Mouse (Mus musculus): ENCODE measurements around the gene Stac2. TPM values are rescaled to one million over a fixed set of nuclear protein-coding genes. Genes with fewer than 3 reads are reported as not detected.

Stac2 gene
- polyA plus RNA-seq (2016; fragmentation: Nextera tagmentation; extraction: Ambion mirVana) = 1.1 and 1.5 TPM in 2 replicates

- Histone ChIP-seq H3K4me1 (replicated peaks) (peaks cover 48% of the 10 kb centered on the region), H3K9me3 (no peaks in the 10 kb centered on the region), H3K27me3 (ENCODE audit: insufficient read depth, poor library complexity, severe bottlenecking) (peaks cover 85% of the 10 kb centered on the region), H3K4me3 (peak within 1 kb of the TSS; percentile 55), H3K36me3 (no peaks in the 10 kb centered on the region), H3K27ac (peak within 1 kb of the TSS; percentile 75)
- 2% methylated on average over 45 of the region's 48 CpGs for WGBS
- peak; percentile 90 for DNase-seq (ENCODE audit: low spot score)
Measured at GRCm38 (mm10) chr11:98052989-98053834, at the start of gene Stac2. TSS of gene Stac2 (minus strand) at chr11:98053462.

- Histone ChIP-seq H3K27me3 (ENCODE audit: insufficient read depth, poor library complexity, severe bottlenecking) (no peaks in the 10 kb centered on the region), H3K4me1 (replicated peaks) (no peaks in the 10 kb centered on the region), H3K27ac (no peak overlapping the region), H3K9me3 (no peaks in the 10 kb centered on the region), H3K36me3 (peaks cover 94% of the 10 kb centered on the region), H3K4me3 (no peak overlapping the region)
- no peak for DNase-seq (ENCODE audit: low spot score)
- WGBS = 97% methylated on average over 3 of the region's 3 CpGs
Measured at GRCm38 (mm10) chr11:98101332-98101731, 48.1 kb upstream of the Stac2 start.

- WGBS = 93% methylated on average over 9 of the region's 9 CpGs
- H3K36me3 ChIP-seq = peaks cover 83% of the 10 kb centered on the region
Measured at GRCm38 (mm10) chr11:98090583-98090982, 37.3 kb upstream of the Stac2 start.

DNA sequence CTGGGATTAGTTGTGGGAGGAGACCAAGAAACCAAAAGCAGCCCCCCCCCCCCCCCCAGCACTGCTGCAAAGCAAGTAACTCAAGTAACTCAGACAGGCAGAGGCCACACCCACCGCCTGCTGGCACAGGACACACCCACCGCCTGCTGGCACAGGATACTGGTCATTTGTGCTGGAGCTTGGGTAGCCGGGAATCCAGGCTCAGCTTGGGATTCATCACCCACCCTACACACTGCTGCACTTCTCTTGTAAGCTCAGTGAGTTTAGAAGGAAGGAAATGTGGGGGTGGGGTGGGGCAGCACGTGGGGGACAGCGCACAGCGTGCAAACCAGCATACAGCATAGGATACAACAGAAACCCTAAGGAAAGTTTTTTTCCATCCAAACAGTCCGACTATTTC is 35.0 kb upstream of the Stac2 start:
- Histone ChIP-seq H3K36me3 (peaks cover 67% of the 10 kb centered on the region), H3K27me3 (ENCODE audit: insufficient read depth, poor library complexity, severe bottlenecking) (no peaks in the 10 kb centered on the region), H3K27ac (no peak overlapping the region), H3K4me3 (no peak overlapping the region), H3K9me3 (no peaks in the 10 kb centered on the region), H3K4me1 (replicated peaks) (peaks cover 5% of the 10 kb centered on the region)
- peak; percentile 20 for DNase-seq (ENCODE audit: low spot score)
- WGBS = 50% methylated on average over 7 of the region's 7 CpGs

More at GRCm38 (mm10) chr11:98090583-98090982, 37.3 kb upstream of the Stac2 start:
- Histone ChIP-seq H3K27ac (no peak overlapping the region), H3K4me3 (no peak overlapping the region), H3K4me1 (replicated peaks) (peaks cover 5% of the 10 kb centered on the region), H3K9me3 (no peaks in the 10 kb centered on the region), H3K27me3 (ENCODE audit: insufficient read depth, poor library complexity, severe bottlenecking) (no peaks in the 10 kb centered on the region)
- no peak for DNase-seq (ENCODE audit: low spot score)

DNA sequence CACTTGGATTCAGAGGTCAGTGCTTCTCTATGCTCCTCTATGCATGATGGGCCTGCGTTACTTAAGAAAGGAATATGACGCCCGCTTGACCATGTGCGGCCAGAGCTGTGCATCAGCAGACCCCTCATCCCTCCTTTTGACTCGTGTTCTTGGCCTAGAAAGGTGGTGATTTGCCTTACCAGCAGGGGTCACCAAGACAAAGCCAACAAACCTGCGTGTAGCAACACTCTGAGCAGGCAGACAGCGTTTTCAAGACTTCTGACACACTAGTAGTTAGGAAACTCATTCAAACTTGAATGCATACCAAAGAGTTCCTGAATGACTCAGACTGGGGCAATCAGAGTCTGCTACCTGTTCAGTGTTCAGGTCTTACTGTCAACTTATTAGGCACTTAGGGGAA is 33.3 kb upstream of the Stac2 start:
- no peak overlapping the region for H3K27ac ChIP-seq
- H3K4me3 ChIP-seq = no peak overlapping the region
- H3K4me1 ChIP-seq (replicated peaks) = peaks cover 5% of the 10 kb centered on the region
- no peaks in the 10 kb centered on the region for H3K27me3 ChIP-seq (ENCODE audit: insufficient read depth, poor library complexity, severe bottlenecking)
- H3K9me3 ChIP-seq = no peaks in the 10 kb centered on the region
- DNase-seq (ENCODE audit: low spot score) = no peak
- 73% methylated on average over 7 of the region's 7 CpGs for WGBS
- H3K36me3 ChIP-seq = peaks cover 63% of the 10 kb centered on the region

DNA sequence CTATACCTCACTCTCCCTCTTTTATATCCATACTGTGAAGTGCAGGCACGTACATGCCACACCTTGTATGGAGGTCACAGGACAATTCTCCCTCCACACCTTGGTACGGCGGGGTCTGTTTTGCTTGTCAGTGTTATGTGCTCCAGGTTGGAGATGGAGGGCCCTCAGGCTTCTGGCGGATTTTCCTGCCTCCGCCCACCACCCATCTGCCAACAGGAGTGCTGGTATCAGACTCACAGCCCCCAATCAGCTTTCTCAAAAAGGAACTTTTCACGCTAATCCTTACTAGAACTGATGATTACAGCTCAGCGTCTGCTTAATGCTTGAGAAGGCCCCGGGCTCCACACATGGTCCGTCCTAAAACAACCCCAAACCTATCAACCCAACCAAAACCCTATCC is 32.9 kb upstream of the Stac2 start:
- H3K36me3 ChIP-seq = peaks cover 62% of the 10 kb centered on the region

DNA sequence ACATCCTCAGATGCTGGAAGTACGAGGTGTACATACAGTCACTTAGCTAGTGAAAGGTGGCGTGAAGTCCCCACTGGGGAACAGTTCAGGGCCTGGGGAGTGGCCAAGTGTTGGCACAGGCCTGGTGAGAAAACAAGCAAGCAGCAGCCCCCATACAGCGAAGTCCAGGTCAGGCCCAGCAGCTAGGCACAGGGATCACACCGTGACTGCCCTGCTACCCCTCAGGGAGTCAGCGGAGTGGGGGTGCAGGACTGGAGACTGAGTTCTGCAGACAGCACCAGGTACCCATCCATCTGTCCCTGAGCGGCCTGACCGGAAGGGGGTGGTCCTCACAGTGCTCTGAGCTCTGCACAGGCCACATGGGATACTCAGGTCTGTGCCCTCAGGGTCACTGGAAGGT is 29.5 kb upstream of the Stac2 start:
- peaks cover 29% of the 10 kb centered on the region for H3K36me3 ChIP-seq
- no peaks in the 10 kb centered on the region for H3K27me3 ChIP-seq (ENCODE audit: insufficient read depth, poor library complexity, severe bottlenecking)
- 90% methylated on average over 7 of the region's 7 CpGs for WGBS
- no peaks in the 10 kb centered on the region for H3K9me3 ChIP-seq
- no peak overlapping the region for H3K4me3 ChIP-seq
- H3K4me1 ChIP-seq (replicated peaks) = no peaks in the 10 kb centered on the region
- no peak for DNase-seq (ENCODE audit: low spot score)
- no peak overlapping the region for H3K27ac ChIP-seq

More for the DNA sequence above, 32.9 kb upstream of the Stac2 start:
- Histone ChIP-seq H3K27me3 (ENCODE audit: insufficient read depth, poor library complexity, severe bottlenecking) (no peaks in the 10 kb centered on the region), H3K4me1 (replicated peaks) (peaks cover 5% of the 10 kb centered on the region), H3K27ac (no peak overlapping the region), H3K9me3 (no peaks in the 10 kb centered on the region), H3K4me3 (no peak overlapping the region)
- DNase-seq (ENCODE audit: low spot score) = no peak
- 95% methylated on average over 9 of the region's 9 CpGs for WGBS

GRCm38 (mm10) chr11:98080450-98080849 is 27.2 kb upstream of the Stac2 start:
- H3K4me1 ChIP-seq (replicated peaks) = no peaks in the 10 kb centered on the region; the same call in 1 of the 2 replicates
- no peaks in the 10 kb centered on the region for H3K27me3 ChIP-seq (ENCODE audit: insufficient read depth, poor library complexity, severe bottlenecking)
- H3K36me3 ChIP-seq = peaks cover 15% of the 10 kb centered on the region
- WGBS = 94% methylated on average over 6 of the region's 6 CpGs
- no peaks in the 10 kb centered on the region for H3K9me3 ChIP-seq
- no peak overlapping the region for H3K27ac ChIP-seq
- H3K4me3 ChIP-seq = no peak overlapping the region
- no peak for DNase-seq (ENCODE audit: low spot score)

- no peak overlapping the region for H3K27ac ChIP-seq
- peaks cover 4% of the 10 kb centered on the region for H3K4me1 ChIP-seq (replicated peaks)
- DNase-seq (ENCODE audit: low spot score) = no peak
- no peak overlapping the region for H3K4me3 ChIP-seq
- H3K27me3 ChIP-seq (ENCODE audit: insufficient read depth, poor library complexity, severe bottlenecking) = no peaks in the 10 kb centered on the region
- H3K9me3 ChIP-seq = no peaks in the 10 kb centered on the region
- 83% methylated on average over 8 of the region's 8 CpGs for WGBS
- peaks cover 8% of the 10 kb centered on the region for H3K36me3 ChIP-seq
Measured at GRCm38 (mm10) chr11:98077086-98077485, 23.8 kb upstream of the Stac2 start.

DNA sequence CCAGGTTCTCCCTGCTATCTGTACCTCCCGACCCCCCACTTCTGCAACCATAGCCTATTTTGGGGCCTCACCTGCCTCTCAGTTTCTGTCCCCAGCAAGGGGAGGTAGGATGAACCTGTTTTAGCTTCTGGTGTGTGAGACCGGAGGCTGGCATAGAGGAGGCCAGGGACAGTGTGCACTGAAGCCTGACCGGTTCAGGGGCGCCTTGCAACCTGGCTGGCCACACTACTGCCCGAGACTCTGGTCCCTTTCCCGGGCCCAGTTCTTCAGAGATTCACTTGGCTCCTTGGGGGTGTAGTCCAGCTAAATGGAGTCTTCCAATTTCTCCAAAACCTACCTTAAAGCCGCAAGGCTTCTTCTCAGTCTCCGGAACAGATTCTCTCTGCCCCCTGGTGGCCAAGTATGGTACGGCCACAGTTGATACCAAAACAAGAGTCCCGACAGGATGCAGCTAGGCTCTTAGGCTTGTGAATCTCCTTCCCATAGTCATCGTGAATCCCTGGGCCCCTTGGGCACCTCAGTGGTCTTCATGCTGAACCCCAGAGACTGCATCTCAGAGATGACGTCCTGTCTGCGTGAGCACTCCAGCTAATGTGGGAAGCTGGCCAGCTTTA is 22.0 kb upstream of the Stac2 start:
- peaks cover 4% of the 10 kb centered on the region for H3K4me1 ChIP-seq (replicated peaks)
- H3K4me3 ChIP-seq = 0 out of 2 replicates have a peak overlapping the region, but pooled peaks have one; percentile 26
- peak overlapping the region; percentile 35; the same call in 1 of the 2 replicates for H3K27ac ChIP-seq
- peak; percentile 88 for DNase-seq (ENCODE audit: low spot score)
- no peaks in the 10 kb centered on the region for H3K9me3 ChIP-seq
- no peaks in the 10 kb centered on the region for H3K27me3 ChIP-seq (ENCODE audit: insufficient read depth, poor library complexity, severe bottlenecking)
- 20% methylated on average over 13 of the region's 13 CpGs for WGBS
- no peaks in the 10 kb centered on the region for H3K36me3 ChIP-seq

- Histone ChIP-seq H3K4me1 (replicated peaks) (peaks cover 4% of the 10 kb centered on the region), H3K36me3 (no peaks in the 10 kb centered on the region), H3K27me3 (ENCODE audit: insufficient read depth, poor library complexity, severe bottlenecking) (no peaks in the 10 kb centered on the region), H3K4me3 (no peak overlapping the region), H3K9me3 (no peaks in the 10 kb centered on the region), H3K27ac (no peak overlapping the region)
- no peak for DNase-seq (ENCODE audit: low spot score)
- 90% methylated on average over 4 of the region's 4 CpGs for WGBS
Measured at GRCm38 (mm10) chr11:98073442-98073841, 20.2 kb upstream of the Stac2 start.

DNA sequence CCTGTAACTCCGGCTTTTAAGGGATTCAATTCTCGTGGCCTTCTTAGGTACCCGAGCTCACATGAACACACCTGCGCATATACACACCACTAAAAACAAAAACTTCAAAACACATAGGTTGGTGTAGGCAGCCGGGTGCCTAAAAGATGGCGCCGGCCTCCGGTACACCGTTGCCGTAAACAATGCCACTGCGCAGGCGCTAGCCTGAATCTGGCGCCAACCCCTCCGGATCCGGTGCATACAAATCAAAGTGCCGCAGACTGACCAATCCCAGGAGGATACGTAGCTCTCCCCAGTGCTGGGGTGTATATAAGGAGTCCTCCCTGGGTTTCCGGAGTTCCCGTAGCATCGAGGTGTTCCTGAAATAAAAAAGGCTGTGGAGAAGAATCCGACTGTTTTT is 14.0 kb upstream of the Stac2 start:
- 93% methylated on average over 21 of the region's 21 CpGs for WGBS
- H3K27me3 ChIP-seq (ENCODE audit: insufficient read depth, poor library complexity, severe bottlenecking) = no peaks in the 10 kb centered on the region

DNA sequence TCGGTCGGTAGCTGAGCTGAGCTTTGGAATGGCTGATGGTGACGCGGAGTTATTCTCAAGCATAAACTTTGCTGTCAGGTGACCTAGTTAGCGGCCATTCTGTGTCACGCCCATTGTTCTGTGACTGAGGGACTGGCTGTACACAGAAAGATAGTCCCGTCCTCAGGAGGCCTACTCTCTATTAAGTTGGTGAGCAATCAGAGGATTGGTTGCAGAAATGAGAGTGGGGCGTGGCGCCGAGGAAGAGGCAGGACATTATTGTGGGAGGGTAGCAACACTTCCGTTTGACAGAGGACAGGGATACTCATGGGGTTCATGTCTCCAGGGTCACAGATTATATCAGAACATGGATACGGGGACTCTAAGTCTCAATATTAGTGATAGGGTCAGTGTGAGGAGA is 12.9 kb upstream of the Stac2 start:
- no peak overlapping the region for H3K4me3 ChIP-seq
- H3K36me3 ChIP-seq = no peaks in the 10 kb centered on the region
- H3K27me3 ChIP-seq (ENCODE audit: insufficient read depth, poor library complexity, severe bottlenecking) = no peaks in the 10 kb centered on the region
- H3K4me1 ChIP-seq (replicated peaks) = peaks cover 9% of the 10 kb centered on the region
- H3K9me3 ChIP-seq = 0 out of 2 replicates have a peak, but pooled peaks cover 8% of the 10 kb centered on the region
- WGBS = 91% methylated on average over 12 of the region's 12 CpGs
- DNase-seq (ENCODE audit: low spot score) = no peak
- no peak overlapping the region for H3K27ac ChIP-seq

More for the DNA sequence above, 14.0 kb upstream of the Stac2 start:
- 0 out of 2 replicates have a peak, but pooled peaks cover 8% of the 10 kb centered on the region for H3K9me3 ChIP-seq
- peaks cover 9% of the 10 kb centered on the region for H3K4me1 ChIP-seq (replicated peaks)
- DNase-seq (ENCODE audit: low spot score) = no peak
- no peak overlapping the region for H3K4me3 ChIP-seq
- no peak overlapping the region for H3K27ac ChIP-seq
- H3K36me3 ChIP-seq = no peaks in the 10 kb centered on the region
